Mouse (Mus musculus) layer of hippocampus, adult 8-10 months (tissue): ENCODE results near the gene Apobec3. TPM values are rescaled to one million over a fixed set of nuclear protein-coding genes. Genes with fewer than 3 reads are reported as not detected.

ENCODE experiments used
- DNase-seq, 2 experiments: peaks; one replicate each; pipeline ENCODE4 v3.0.0; 2022; ENCODE audit warnings: low spot score in 2 of 2
- total RNA-seq, 4 experiments: library from RNA; stranded (reverse); gene quantifications; 2 replicates each; pipeline ENCODE4 v1.2.4; 2022

Gene Apobec3
- total RNA-seq, 4 experiments from 2014 or later = 5.3 to 11.9 (median 8.3) TPM

GRCm38 (mm10) chr15:79950250-79951025, 59.0 kb downstream of the Apobec3 start:
- DNase-seq = no peak

- no peak for DNase-seq
These were observed 59.8 kb downstream of the Apobec3 start for GRCm38 (mm10) chr15:79951226-79951625.

GRCm38 (mm10) chr15:79951730-79952503, 60.5 kb downstream of the Apobec3 start:
- DNase-seq = no peak

GRCm38 (mm10) chr15:79952504-79953231, 61.2 kb downstream of the Apobec3 start:
- DNase-seq = no peak

DNA sequence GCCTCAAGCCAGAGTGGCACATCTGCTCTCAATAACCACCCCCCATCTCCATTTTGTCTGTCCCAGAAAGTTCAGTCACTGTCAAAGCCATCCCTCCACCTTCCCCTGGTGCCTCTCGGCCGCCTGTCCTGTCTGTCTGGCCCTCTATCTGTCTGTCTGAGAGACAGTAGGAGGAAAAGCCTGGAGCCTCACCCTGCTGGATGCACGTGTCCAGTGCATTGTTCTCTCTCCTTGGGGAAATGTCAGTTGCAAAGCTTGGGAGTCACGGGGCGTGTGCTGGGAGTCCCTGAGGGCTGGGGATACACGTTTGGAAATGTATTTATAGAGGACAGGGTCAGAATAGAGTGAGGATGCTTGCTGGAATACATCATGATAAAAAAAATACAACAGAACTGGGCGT, 62.0 kb downstream of the Apobec3 start:
- DNase-seq = no peak

- DNase-seq = no peak
These were observed 65.1 kb downstream of the Apobec3 start for GRCm38 (mm10) chr15:79956559-79956958.

- no peak for DNase-seq
These were observed 67.0 kb downstream of the Apobec3 start for GRCm38 (mm10) chr15:79958418-79958817.

DNA sequence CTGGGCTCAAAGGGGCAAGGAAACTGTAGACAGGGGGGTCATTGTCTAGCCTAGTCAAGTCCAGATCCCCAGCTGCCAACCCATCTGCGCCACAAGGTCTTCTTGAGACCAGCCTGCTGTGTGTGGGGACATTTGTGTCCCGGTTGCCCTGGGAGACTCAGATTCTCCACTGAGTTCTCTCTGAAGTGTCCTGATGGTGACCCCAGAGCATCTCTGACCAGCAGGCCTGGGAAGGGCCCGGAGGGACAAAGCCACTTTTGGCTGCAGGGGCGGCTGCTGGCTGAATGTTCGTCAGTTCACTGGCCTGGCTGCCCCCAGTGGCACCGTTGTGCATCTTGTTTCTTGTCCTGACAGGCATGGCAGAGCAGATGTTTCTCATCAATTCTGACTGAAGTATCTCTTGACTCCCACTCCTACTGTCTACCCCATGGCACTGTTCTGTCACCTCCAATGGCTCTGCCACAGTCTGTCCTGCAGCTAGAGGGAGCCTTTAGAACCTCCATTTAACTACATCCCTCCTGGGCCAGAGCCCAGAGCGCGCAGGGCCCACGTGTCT, 70.0 kb downstream of the Apobec3 start:
- no peak for DNase-seq

DNA sequence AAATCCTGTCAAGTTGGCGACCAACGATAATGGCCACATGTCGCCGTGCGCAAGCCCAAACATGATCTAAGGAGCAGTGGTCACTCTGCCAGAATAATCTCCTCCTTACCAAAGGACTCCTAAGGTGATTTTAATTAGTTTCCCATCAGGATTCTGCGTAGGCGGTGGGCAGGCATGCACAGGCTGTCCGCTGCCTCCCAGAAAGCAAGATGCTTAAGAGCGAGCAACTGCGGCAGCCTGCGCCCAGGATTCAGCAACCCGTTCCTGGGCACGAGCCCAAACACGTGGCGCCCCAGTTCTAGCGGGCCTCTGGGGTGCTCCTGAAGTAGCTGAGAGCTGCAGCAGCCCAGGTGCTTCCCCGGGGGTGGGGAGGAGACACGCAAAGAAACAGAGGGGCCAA, 71.2 kb downstream of the Apobec3 start:
- no peak for DNase-seq

DNA sequence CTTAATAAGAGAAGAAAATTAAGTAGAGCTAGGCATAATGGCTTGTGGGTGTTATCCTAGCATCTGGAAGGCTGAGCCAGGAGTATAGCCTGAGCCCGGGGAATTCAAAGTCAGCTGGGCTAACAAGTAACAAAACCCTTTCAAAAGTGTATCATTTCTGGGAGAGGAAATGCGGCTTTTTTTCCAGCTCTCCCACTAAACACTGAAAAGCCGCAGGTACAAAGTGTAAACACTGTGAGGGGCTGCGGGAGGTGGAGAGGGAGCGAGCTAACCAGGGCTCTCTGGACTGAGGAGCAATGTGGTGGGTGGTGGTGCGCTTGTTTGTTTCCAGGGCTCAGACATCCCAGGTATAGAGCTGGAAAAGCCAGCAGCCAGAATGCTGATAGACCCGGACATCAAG, 72.9 kb downstream of the Apobec3 start:
- no peak for DNase-seq

Other genes with a start within 250 kb of the Apobec3 start
- 10 to 100 TPM in 3 of 4 experiments, 1 to 10 TPM in 1; 8.8 to 12.5 (median 11.6) TPM for gene Fam227a, start 232.7 kb upstream of the Apobec3 start, total RNA-seq
- 10 to 100 TPM; 34.6 to 45.5 (median 38.6) TPM for gene Cby1, start 232.5 kb upstream of the Apobec3 start, total RNA-seq
- gene Tomm22, start 220.8 kb upstream of the Apobec3 start, total RNA-seq = 100 to 1,000 TPM in 3 of 4 experiments, 10 to 100 TPM in 1; 89.4 to 103 (median 101) TPM
- 10 to 100 TPM; 43.5 to 54.0 (median 46.4) TPM for gene Josd1, start 203.7 kb upstream of the Apobec3 start, total RNA-seq
- 10 to 100 TPM; 49.4 to 61.5 (median 52.8) TPM for gene Gtpbp1, start 200.8 kb upstream of the Apobec3 start, total RNA-seq
- gene Sun2, start 149.1 kb upstream of the Apobec3 start, total RNA-seq = 10 to 100 TPM; 29.4 to 44.7 (median 37.0) TPM
- 10 to 100 TPM; 45.6 to 58.6 (median 54.5) TPM for gene Dnal4, start 113.8 kb upstream of the Apobec3 start, total RNA-seq
- 100 to 1,000 TPM; 637 to 711 (median 646) TPM for gene Nptxr, start 86.9 kb upstream of the Apobec3 start, total RNA-seq
- gene Npcd, start 57.4 kb upstream of the Apobec3 start, total RNA-seq = 10 to 100 TPM in 2 of 4 experiments, 1 to 10 TPM in 2; 2.8 to 19.9 (median 12.1) TPM
- gene Cbx6, start 57.0 kb upstream of the Apobec3 start, total RNA-seq = 100 to 1,000 TPM; 261 to 307 (median 292) TPM
- 10 to 100 TPM; 46.0 to 62.9 (median 52.2) TPM for gene Cbx7, start 79.5 kb downstream of the Apobec3 start, total RNA-seq
- 10 to 100 TPM; 30.3 to 38.4 (median 34.6) TPM for gene Pdgfb, start 123.3 kb downstream of the Apobec3 start, total RNA-seq
- 100 to 1,000 TPM; 383 to 406 (median 399) TPM for gene Syngr1, start 199.7 kb downstream of the Apobec3 start, total RNA-seq
- 100 to 1,000 TPM; 431 to 611 (median 527) TPM for gene Rpl3, start 200.2 kb downstream of the Apobec3 start, total RNA-seq
- 10 to 100 TPM; 27.3 to 29.5 (median 29.0) TPM for gene Tab1, start 241.5 kb downstream of the Apobec3 start, total RNA-seq